Mouse (Mus musculus) stomach, postnatal 0 days (tissue): ENCODE data around the gene Tescl. TPM values are rescaled to one million over a fixed set of nuclear protein-coding genes. Genes with fewer than 3 reads are reported as not detected.
A peak's percentile ranks its signal among the peaks of the same experiment; 100 is the strongest.

Experiments used
- ATAC-seq: fragments of 200-750 bp; cut with Nextera tagmentation; 2 replicates; pipeline ENCODE4 v1.8.0; 2017; ENCODE audit not compliant: low FRiP score, low TSS enrichment
- DNase-seq: peaks from one replicate; pipeline ENCODE4 v3.0.0-alpha.2; 2016; ENCODE audit warnings: low spot score
- H3K27ac ChIP-seq: fragments of 300-500 bp; sonication (generic); replicated peaks from 2 replicates; pipeline ENCODE4 v1.5.1; 2014; ENCODE audit warnings: mild to moderate bottlenecking, control low read depth
- H3K27me3 ChIP-seq: fragments of 300-500 bp; sonication (generic); 2 replicates; pipeline ENCODE4 v1.6.1; 2014; ENCODE audit warnings: low read length; ENCODE audit not compliant: control insufficient read depth, insufficient read depth
- H3K36me3 ChIP-seq: fragments of 300-500 bp; sonication (generic); 2 replicates; pipeline ENCODE4 v1.6.1; 2014; ENCODE audit warnings: low read length, mixed read lengths; ENCODE audit not compliant: control insufficient read depth, insufficient read depth
- H3K4me1 ChIP-seq: fragments of 300-500 bp; sonication (generic); replicated peaks from 2 replicates; pipeline ENCODE4 v1.6.1; 2014; ENCODE audit warnings: antibody characterized with exemption; ENCODE audit not compliant: control insufficient read depth, insufficient read depth
- H3K4me2 ChIP-seq: fragments of 300-500 bp; sonication (generic); replicated peaks from 2 replicates; pipeline ENCODE4 v1.6.1; 2014; ENCODE audit warnings: low read depth, mild to moderate bottlenecking, control low read depth, moderate library complexity
- H3K4me3 ChIP-seq: fragments of 300-500 bp; sonication (generic); 2 replicates; pipeline ENCODE4 v1.5.1; 2014; ENCODE audit warnings: low read depth, low read length, control low read depth
- H3K9ac ChIP-seq: fragments of 300-500 bp; sonication (generic); 2 replicates; pipeline ENCODE4 v1.6.1; 2014; ENCODE audit warnings: mild to moderate bottlenecking, low read length, control low read depth, mixed read lengths
- H3K9me3 ChIP-seq: fragments of 300-500 bp; sonication (generic); 2 replicates; pipeline ENCODE4 v1.6.1; 2016; ENCODE audit warnings: low read length; ENCODE audit not compliant: control insufficient read depth
- CTCF ChIP-seq: IDR thresholded peaks from 2 replicates; pipeline ENCODE4 v1.5.1; 2016; ENCODE audit warnings: antibody characterized with exemption, low read depth, mild to moderate bottlenecking, moderate library complexity
- EP300 ChIP-seq: optimal IDR thresholded peaks from 2 replicates; pipeline ENCODE3; 2016; ENCODE audit warnings: antibody characterized with exemption
- WGBS: fragments of 180-500 bp; shearing (Covaris S2); extraction: QIAGEN DNeasy Blood & Tissue Kit; methylation state at CpG from one replicate; pipeline ENCODE4 v1.1.7; 2014; 5-methylcytosine and 5-hydroxymethylcytosine counted together
- microRNA-seq: library from miRNA; unstranded; fragments of <30 nt; microRNA quantifications from one replicate; pipeline ENCODE4, GENCODE M21; 2016
- polyA plus RNA-seq: library from polyadenylated mRNA; unstranded; fragments of >200 nt; fragmentation: Nextera tagmentation; extraction: Ambion mirVana; gene quantifications from 2 replicates; pipeline ENCODE4 v1.2.1, GENCODE M21; 2015

Tescl gene
- polyA plus RNA-seq, 1 experiment from 2014 or later, result 0.15 TPM

DNA sequence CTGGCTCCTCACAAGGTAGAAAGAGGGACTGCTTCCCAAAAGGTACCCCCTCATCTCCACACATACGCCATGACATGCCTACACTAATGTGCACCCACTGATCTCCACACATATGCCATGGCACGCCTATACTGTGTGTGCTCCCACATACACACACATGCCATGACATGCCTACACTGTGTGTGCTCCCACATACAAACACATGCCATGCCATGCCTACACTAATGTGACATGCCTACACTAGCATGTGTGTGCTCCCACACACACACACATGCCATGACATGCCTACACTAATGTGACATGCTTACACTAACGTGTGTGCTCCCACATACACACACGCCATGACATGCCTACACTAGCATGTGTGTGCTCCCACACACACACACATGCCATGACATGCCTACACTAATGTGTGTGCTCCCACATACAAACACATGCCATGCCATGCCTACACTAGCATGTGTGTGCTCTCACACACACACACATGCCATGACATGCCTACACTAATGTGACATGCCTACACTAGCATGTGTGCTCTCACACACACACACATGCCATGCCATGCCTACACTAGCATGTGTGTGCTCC is 43.5 kb downstream of the Tescl start:
- no peak overlapping the region for H3K4me2 ChIP-seq
- no peak overlapping the region for H3K9ac ChIP-seq
- H3K27me3 ChIP-seq, result no peaks in the 10 kb centered on the region
- H3K4me3 ChIP-seq, result no peak overlapping the region
- H3K36me3 ChIP-seq, result peaks cover 22% of the 10 kb centered on the region
- H3K27ac ChIP-seq, result no peak overlapping the region
- DNase-seq, result no peak
- WGBS, result 93% methylated on average over 4 of the region's 4 CpGs
- H3K4me1 ChIP-seq, result no peaks in the 10 kb centered on the region
- ATAC-seq, result no peak
- TF ChIP-seq EP300 (no peak), CTCF (no peak)
- H3K9me3 ChIP-seq, result no peaks in the 10 kb centered on the region

DNA sequence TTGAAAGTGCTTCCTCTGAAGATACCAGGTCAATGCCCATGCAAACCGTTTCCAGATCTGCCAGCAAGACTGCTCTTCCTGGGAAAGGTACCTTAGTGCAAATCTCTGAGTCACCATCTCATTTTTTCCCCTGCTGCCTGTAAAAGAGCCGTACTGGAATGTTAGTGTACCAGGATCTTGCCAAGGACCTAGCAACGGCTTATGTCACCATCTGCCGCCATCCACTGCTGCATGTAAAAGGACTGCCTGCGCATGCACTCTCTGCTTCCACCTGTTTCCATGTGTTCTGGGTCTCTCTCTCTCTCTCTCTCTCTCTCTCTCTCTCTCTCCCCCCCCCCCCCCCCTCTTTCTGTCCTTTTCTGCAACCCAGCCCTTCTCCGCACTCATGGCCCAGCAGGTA is 45.2 kb downstream of the Tescl start:
- TF ChIP-seq EP300, result no peak
- no peak for TF ChIP-seq CTCF
- no peaks in the 10 kb centered on the region for H3K27me3 ChIP-seq
- no peak for ATAC-seq
- no peak overlapping the region for H3K9ac ChIP-seq
- no peak overlapping the region for H3K4me2 ChIP-seq
- H3K36me3 ChIP-seq, result peaks cover 17% of the 10 kb centered on the region
- 85% methylated on average over 6 of the region's 6 CpGs for WGBS
- H3K27ac ChIP-seq, result no peak overlapping the region
- no peak overlapping the region for H3K4me3 ChIP-seq
- no peaks in the 10 kb centered on the region for H3K9me3 ChIP-seq
- no peaks in the 10 kb centered on the region for H3K4me1 ChIP-seq
- no peak for DNase-seq

- TF ChIP-seq EP300 (no peak), CTCF (no peak)
- DNase-seq (no peak), ATAC-seq (no peak)
- Histone ChIP-seq H3K36me3 (peaks cover 17% of the 10 kb centered on the region), H3K27ac (no peak overlapping the region), H3K4me1 (no peaks in the 10 kb centered on the region), H3K9me3 (no peaks in the 10 kb centered on the region), H3K9ac (no peak overlapping the region), H3K27me3 (no peaks in the 10 kb centered on the region), H3K4me2 (no peak overlapping the region), H3K4me3 (no peak overlapping the region)
- WGBS, result 90% methylated on average over 5 of the region's 5 CpGs
These were observed 46.1 kb downstream of the Tescl start for GRCm38 (mm10) chr7:24287670-24288069.

GRCm38 (mm10) chr7:24286916-24287315 is 46.8 kb downstream of the Tescl start:
- H3K4me1 ChIP-seq, result no peaks in the 10 kb centered on the region
- peaks cover 13% of the 10 kb centered on the region for H3K36me3 ChIP-seq
- no peak overlapping the region for H3K4me3 ChIP-seq
- 80% methylated on average over 4 of the region's 4 CpGs for WGBS
- no peak overlapping the region for H3K27ac ChIP-seq
- TF ChIP-seq CTCF (no peak), EP300 (no peak)
- H3K4me2 ChIP-seq, result no peak overlapping the region
- H3K9ac ChIP-seq, result no peak overlapping the region
- H3K27me3 ChIP-seq, result no peaks in the 10 kb centered on the region
- no peak for DNase-seq
- no peaks in the 10 kb centered on the region for H3K9me3 ChIP-seq
- ATAC-seq, result no peak

DNA sequence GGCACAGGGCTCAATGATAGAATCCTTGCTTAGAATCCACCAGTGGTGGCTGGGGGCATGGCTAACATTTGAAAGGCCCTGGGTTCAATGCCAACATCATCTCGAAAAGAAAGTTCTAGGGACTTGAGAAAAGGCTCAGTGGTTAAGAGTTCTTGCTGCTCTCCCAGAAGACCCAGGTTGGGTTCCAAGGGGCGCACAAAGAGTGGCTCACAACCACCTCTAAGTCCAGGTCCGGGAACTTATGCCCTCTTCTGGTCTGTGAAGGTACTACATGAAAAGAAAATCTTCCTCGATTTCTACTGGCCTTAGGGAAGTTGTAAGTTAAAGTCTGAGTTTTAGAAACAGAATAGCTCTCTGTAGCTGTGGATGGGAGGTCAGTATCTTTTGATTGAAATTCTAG is 47.6 kb downstream of the Tescl start:
- Histone ChIP-seq H3K4me2 (no peak overlapping the region), H3K4me3 (no peak overlapping the region), H3K27me3 (no peaks in the 10 kb centered on the region), H3K36me3 (peaks cover 5% of the 10 kb centered on the region), H3K4me1 (no peaks in the 10 kb centered on the region), H3K9ac (no peak overlapping the region), H3K9me3 (no peaks in the 10 kb centered on the region), H3K27ac (no peak overlapping the region)
- TF ChIP-seq EP300 (no peak), CTCF (peak; percentile 48)
- DNase-seq (peak; percentile 8), ATAC-seq (no peak)
- WGBS, result 51% methylated on average over 4 of the region's 4 CpGs

Small RNA genes lying within 50 kb of the gene (microRNA-seq; reads per million reads assigned to microRNA genes)
- not detected for gene Gm27592

Other genes starting within 250 kb of the Tescl start
- gene Zfp112, start 221.6 kb downstream of the Tescl start, polyA plus RNA-seq, result 2.2 and 3.4 TPM in 2 replicates
- gene Zfp235, start 199.8 kb downstream of the Tescl start, polyA plus RNA-seq, result 8.3 TPM in 2 replicates
- 1.2 and 1.4 TPM in 2 replicates for gene Zfp114, start 158.9 kb downstream of the Tescl start, polyA plus RNA-seq
- 3.4 and 4.0 TPM in 2 replicates for gene Zfp111, start 122.5 kb downstream of the Tescl start, polyA plus RNA-seq
- 1.4 and 1.6 TPM in 2 replicates for gene Zfp109, start 96.4 kb downstream of the Tescl start, polyA plus RNA-seq
- 1.8 and 1.9 TPM in 2 replicates for gene Zfp108, start 79.1 kb downstream of the Tescl start, polyA plus RNA-seq
- 4.3 TPM in 2 replicates for gene Zfp93, start 63.5 kb downstream of the Tescl start, polyA plus RNA-seq
- gene Zfp61, start 32.7 kb downstream of the Tescl start, polyA plus RNA-seq, result 12.9 and 13.8 TPM in 2 replicates
- 4.8 and 5.5 TPM in 2 replicates for gene Zfp94, start 17.3 kb downstream of the Tescl start, polyA plus RNA-seq
- gene Lypd5, start 15.3 kb upstream of the Tescl start, polyA plus RNA-seq, result 196 and 201 TPM in 2 replicates
- gene Kcnn4, start 36.3 kb upstream of the Tescl start, polyA plus RNA-seq, result 15.5 and 17.0 TPM in 2 replicates
- 14.1 and 14.4 TPM in 2 replicates for gene Smg9, start 65.7 kb upstream of the Tescl start, polyA plus RNA-seq
- gene Irgc1, start 118.4 kb upstream of the Tescl start, polyA plus RNA-seq, result 0.05 and 0.10 TPM in 2 replicates
- gene Plaur, start 128.5 kb upstream of the Tescl start, polyA plus RNA-seq, result 26.8 and 28.8 TPM in 2 replicates
- gene Cadm4, start 148.1 kb upstream of the Tescl start, polyA plus RNA-seq, result 3.4 and 4.5 TPM in 2 replicates
- 13.6 and 15.8 TPM in 2 replicates for gene Zfp428, start 173.1 kb upstream of the Tescl start, polyA plus RNA-seq
- 0.07 and 0.10 TPM in 2 replicates for gene AC161166.1, start 178.5 kb upstream of the Tescl start, polyA plus RNA-seq
- gene Irgq, start 196.8 kb upstream of the Tescl start, polyA plus RNA-seq, result 4.3 and 5.7 TPM in 2 replicates
- gene Pinlyp, start 212.2 kb upstream of the Tescl start, polyA plus RNA-seq, result 61.2 and 62.9 TPM in 2 replicates
- 27.4 and 31.4 TPM in 2 replicates for gene Xrcc1, start 212.4 kb upstream of the Tescl start, polyA plus RNA-seq